Mouse (Mus musculus) kidney, embryonic 16.5 days (tissue): ENCODE measurements at regions not wholly inside any gene's neighbourhood (a gene's known extent, or its start where the extent isn't known, plus 50 kb on each side); places are given as distances from the start of the nearest gene placed in this dataset.
"Not testable (repeated sequence)": the region's sequence is repeated elsewhere in the genome, so short reads cannot be mapped to it uniquely, and the experiment has no call there.

ENCODE experiments used
- ATAC-seq: fragments of 200-750 bp; cut with Nextera tagmentation; 2 replicates; pipeline ENCODE4 v1.8.0; 2017; ENCODE audit warnings: moderate TSS enrichment; ENCODE audit not compliant: low FRiP score, low TSS enrichment
- H3K27ac ChIP-seq: fragments of 300-500 bp; sonication (generic); 2 replicates; pipeline ENCODE4 v1.5.1; 2014; ENCODE audit warnings: low read length
- H3K27me3 ChIP-seq: fragments of 300-500 bp; sonication (generic); 2 replicates; pipeline ENCODE4 v1.6.1; 2014; ENCODE audit warnings: low read length, control low read depth, mixed read lengths; ENCODE audit not compliant: insufficient read depth
- H3K36me3 ChIP-seq: fragments of 300-500 bp; sonication (generic); 2 replicates; pipeline ENCODE4 v1.6.1; 2014; ENCODE audit warnings: low read length, control low read depth, mixed read lengths; ENCODE audit not compliant: insufficient read depth
- H3K4me1 ChIP-seq: fragments of 300-500 bp; sonication (generic); 2 replicates; pipeline ENCODE4 v1.6.1; 2014; ENCODE audit warnings: low read length, control low read depth, mixed read lengths; ENCODE audit not compliant: insufficient read depth
- H3K4me2 ChIP-seq: fragments of 300-500 bp; sonication (generic); replicated peaks from 2 replicates; pipeline ENCODE4 v1.6.1; 2014; ENCODE audit warnings: low read depth, low read length
- H3K4me3 ChIP-seq: fragments of 300-500 bp; sonication (generic); 2 replicates; pipeline ENCODE4 v1.5.1; 2014; ENCODE audit warnings: mild to moderate bottlenecking, low read length
- H3K9ac ChIP-seq: fragments of 300-500 bp; sonication (generic); replicated peaks from 2 replicates; pipeline ENCODE4 v1.6.1; 2014; ENCODE audit warnings: low read length
- H3K9me3 ChIP-seq: fragments of 300-500 bp; sonication (generic); 2 replicates; pipeline ENCODE4 v1.6.1; 2016; ENCODE audit warnings: low read length, control low read depth
- WGBS: fragments of 180-500 bp; shearing (Covaris S2); extraction: QIAGEN DNeasy Blood & Tissue Kit; methylation state at CpG from one replicate; pipeline ENCODE4 v1.1.7; 2014; 5-methylcytosine and 5-hydroxymethylcytosine counted together

DNA sequence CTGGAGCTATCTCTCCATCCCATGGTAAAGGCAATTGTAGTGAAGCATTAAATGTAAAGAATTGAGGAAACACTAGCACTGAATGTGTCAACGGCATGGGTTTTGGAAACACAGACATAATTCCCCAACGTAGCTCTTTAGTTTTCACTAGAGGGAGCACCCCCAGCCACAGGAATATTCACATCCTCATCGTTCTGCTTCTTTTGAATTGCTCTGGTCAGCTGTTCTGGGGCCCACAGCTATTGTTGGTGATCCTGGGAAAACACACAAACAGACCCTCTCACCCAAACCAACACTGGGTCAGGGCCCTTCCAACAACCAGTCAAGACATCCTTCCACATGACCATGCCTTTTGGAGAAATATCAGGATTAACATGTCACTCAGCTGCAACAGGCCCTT lies 119.7 kb downstream of the Impg2 start:
- ATAC-seq, H3K4me3 ChIP-seq, H3K27ac ChIP-seq, H3K4me1 ChIP-seq, H3K9me3 ChIP-seq, H3K36me3 ChIP-seq, H3K27me3 ChIP-seq, H3K9ac ChIP-seq, H3K4me2 ChIP-seq: not testable (repeated sequence)
- WGBS = 84% methylated on average over 3 of the region's 3 CpGs

GRCm38 (mm10) chr16:56349415-56349814 lies 128.3 kb upstream of the Abi3bp start:
- Histone ChIP-seq H3K9me3 (no peaks in the 10 kb centered on the region), H3K36me3 (no peaks in the 10 kb centered on the region), H3K27ac (no peak overlapping the region), H3K4me3 (no peak overlapping the region), H3K9ac (no peak overlapping the region), H3K4me2 (no peak overlapping the region), H3K27me3 (no peaks in the 10 kb centered on the region), H3K4me1 (no peaks in the 10 kb centered on the region)
- peak; percentile 42; the same call in 1 of the 2 replicates for ATAC-seq

DNA sequence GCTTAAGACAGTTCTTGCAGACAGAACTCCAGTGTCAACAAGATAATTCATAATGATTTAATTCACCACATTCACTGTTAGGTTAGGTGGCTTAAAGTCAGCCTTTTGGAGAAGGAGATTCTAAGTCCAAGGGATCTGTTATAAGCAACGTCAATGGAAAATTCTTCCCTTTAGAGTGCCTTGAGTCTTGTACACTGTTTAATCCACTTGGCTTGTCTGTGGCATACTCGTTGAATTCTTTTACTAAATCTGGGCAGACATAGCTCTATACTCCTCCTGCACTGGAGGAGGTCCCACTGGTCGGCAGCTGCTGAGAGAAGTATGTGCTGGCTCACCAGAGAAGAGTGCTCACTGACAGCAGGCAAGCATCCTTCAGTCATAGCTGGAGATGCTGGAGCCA lies 124.8 kb upstream of the Abi3bp start:
- no peak overlapping the region for H3K9ac ChIP-seq
- H3K4me2 ChIP-seq = no peak overlapping the region
- WGBS = 70% methylated on average over 3 of the region's 3 CpGs
- H3K27me3 ChIP-seq = no peaks in the 10 kb centered on the region
- H3K4me1 ChIP-seq = no peaks in the 10 kb centered on the region
- H3K27ac ChIP-seq = no peak overlapping the region
- no peak overlapping the region for H3K4me3 ChIP-seq
- no peak for ATAC-seq
- no peaks in the 10 kb centered on the region for H3K36me3 ChIP-seq
- no peaks in the 10 kb centered on the region for H3K9me3 ChIP-seq

- ATAC-seq = no peak
Observed at GRCm38 (mm10) chr16:56359101-56359500, 118.6 kb upstream of the Abi3bp start.

DNA sequence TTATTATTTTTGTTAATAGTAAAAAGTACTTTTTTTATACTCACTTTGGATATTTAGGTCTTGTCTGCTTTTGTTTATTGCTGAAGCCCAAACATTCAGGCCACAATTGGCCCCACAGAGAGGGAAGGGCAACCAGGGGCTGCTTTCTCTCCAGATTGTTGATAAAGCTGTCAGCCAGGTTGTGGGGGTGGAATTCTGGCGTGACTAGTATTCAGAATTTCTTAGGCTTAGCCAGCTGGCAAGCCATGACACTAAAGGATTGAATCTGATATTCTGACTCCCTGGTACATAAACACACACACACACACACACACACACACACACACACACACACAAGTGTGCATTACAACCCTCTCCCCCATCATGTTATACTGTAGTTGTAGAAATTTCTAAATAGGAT lies 116.7 kb upstream of the Abi3bp start:
- no peak for ATAC-seq
- Histone ChIP-seq H3K4me1 (no peaks in the 10 kb centered on the region), H3K9ac (no peak overlapping the region)

More at GRCm38 (mm10) chr16:56359101-56359500, 118.6 kb upstream of the Abi3bp start:
- H3K9me3 ChIP-seq = no peaks in the 10 kb centered on the region
- no peak overlapping the region for H3K4me2 ChIP-seq
- H3K36me3 ChIP-seq = no peaks in the 10 kb centered on the region
- 84% methylated on average over 2 of the region's 2 CpGs for WGBS
- no peak overlapping the region for H3K9ac ChIP-seq
- no peaks in the 10 kb centered on the region for H3K27me3 ChIP-seq
- no peak overlapping the region for H3K4me3 ChIP-seq
- no peak overlapping the region for H3K27ac ChIP-seq
- H3K4me1 ChIP-seq = no peaks in the 10 kb centered on the region

GRCm38 (mm10) chr16:56378356-56378755 lies 99.3 kb upstream of the Abi3bp start:
- no peaks in the 10 kb centered on the region for H3K9me3 ChIP-seq
- no peak overlapping the region for H3K4me3 ChIP-seq
- no peak overlapping the region for H3K27ac ChIP-seq
- H3K4me1 ChIP-seq = no peaks in the 10 kb centered on the region
- no peaks in the 10 kb centered on the region for H3K36me3 ChIP-seq
- H3K9ac ChIP-seq = no peak overlapping the region
- H3K4me2 ChIP-seq = no peak overlapping the region
- no peak for ATAC-seq
- no peaks in the 10 kb centered on the region for H3K27me3 ChIP-seq
- 62% methylated on average over 2 of the region's 2 CpGs for WGBS

More for the DNA sequence above, 116.7 kb upstream of the Abi3bp start:
- Histone ChIP-seq H3K4me2 (no peak overlapping the region), H3K9me3 (peaks cover 5% of the 10 kb centered on the region), H3K36me3 (no peaks in the 10 kb centered on the region), H3K27ac (no peak overlapping the region), H3K4me3 (no peak overlapping the region), H3K27me3 (no peaks in the 10 kb centered on the region)
- 5% methylated on average over 1 of the region's 1 CpGs for WGBS

- 80% methylated on average over 4 of the region's 4 CpGs for WGBS
- H3K9ac ChIP-seq = no peak overlapping the region
- H3K4me3 ChIP-seq = no peak overlapping the region
- H3K4me2 ChIP-seq = no peak overlapping the region
- no peaks in the 10 kb centered on the region for H3K9me3 ChIP-seq
- no peaks in the 10 kb centered on the region for H3K4me1 ChIP-seq
- no peaks in the 10 kb centered on the region for H3K27me3 ChIP-seq
- ATAC-seq = no peak
- H3K27ac ChIP-seq = no peak overlapping the region
- no peaks in the 10 kb centered on the region for H3K36me3 ChIP-seq
Observed at GRCm38 (mm10) chr16:56380680-56381079, 97.0 kb upstream of the Abi3bp start.

- no peak overlapping the region for H3K4me3 ChIP-seq
- WGBS = 76% methylated on average over 4 of the region's 4 CpGs
- no peaks in the 10 kb centered on the region for H3K36me3 ChIP-seq
- no peak for ATAC-seq
- H3K27me3 ChIP-seq = no peaks in the 10 kb centered on the region
- H3K9me3 ChIP-seq = no peaks in the 10 kb centered on the region
- no peak overlapping the region for H3K27ac ChIP-seq
- no peak overlapping the region for H3K9ac ChIP-seq
- H3K4me1 ChIP-seq = no peaks in the 10 kb centered on the region
- no peak overlapping the region for H3K4me2 ChIP-seq
Observed at GRCm38 (mm10) chr16:56386539-56386938, 91.1 kb upstream of the Abi3bp start.

DNA sequence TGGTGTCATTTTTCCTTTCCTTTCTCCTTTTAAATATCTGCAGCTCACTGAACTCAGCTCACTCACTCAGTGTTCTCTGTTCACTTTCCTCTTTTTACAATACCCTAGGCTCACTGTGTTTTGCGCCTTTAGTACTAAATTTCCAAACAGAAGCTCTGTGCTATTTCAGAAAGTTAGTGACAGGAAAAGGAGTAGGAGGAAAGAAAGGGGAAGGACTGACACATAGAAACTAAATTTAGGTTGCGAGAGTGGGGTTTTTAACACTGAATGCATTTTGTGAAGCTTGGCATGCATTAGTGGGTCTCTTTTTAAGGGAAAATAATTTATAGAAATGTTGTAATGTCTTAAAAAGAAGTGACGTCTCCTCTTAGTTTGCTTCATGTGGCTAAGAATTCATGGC lies 84.8 kb upstream of the Abi3bp start:
- no peak overlapping the region for H3K4me2 ChIP-seq
- H3K27me3 ChIP-seq = no peaks in the 10 kb centered on the region
- ATAC-seq = no peak
- H3K9ac ChIP-seq = no peak overlapping the region
- no peaks in the 10 kb centered on the region for H3K9me3 ChIP-seq
- H3K4me3 ChIP-seq = no peak overlapping the region
- no peak overlapping the region for H3K27ac ChIP-seq
- no peaks in the 10 kb centered on the region for H3K4me1 ChIP-seq
- H3K36me3 ChIP-seq = no peaks in the 10 kb centered on the region
- WGBS = 79% methylated on average over 3 of the region's 3 CpGs

GRCm38 (mm10) chr16:56396586-56396985 lies 81.1 kb upstream of the Abi3bp start:
- Histone ChIP-seq H3K4me3 (no peak overlapping the region), H3K4me1 (no peaks in the 10 kb centered on the region)
- ATAC-seq = peak; percentile 85; the same call in 1 of the 2 replicates

More at GRCm38 (mm10) chr16:56396586-56396985, 81.1 kb upstream of the Abi3bp start:
- H3K9me3 ChIP-seq = 0 out of 2 replicates have a peak, but pooled peaks cover 2% of the 10 kb centered on the region
- 4% methylated on average over 4 of the region's 4 CpGs for WGBS
- no peak overlapping the region for H3K27ac ChIP-seq
- H3K9ac ChIP-seq = no peak overlapping the region
- H3K4me2 ChIP-seq = no peak overlapping the region
- no peaks in the 10 kb centered on the region for H3K36me3 ChIP-seq
- H3K27me3 ChIP-seq = no peaks in the 10 kb centered on the region
